Mouse (Mus musculus) frontal cortex, adult (tissue): Measurements from ENCODE around the gene Gprc5b.

Experiments
- ATAC-seq: cut with Nextera tagmentation; 2 replicates; pipeline ENCODE4 v1.9.2; 2017; ENCODE audit warnings: mild to moderate bottlenecking, moderate library complexity, mixed read lengths; ENCODE audit not compliant: low TSS enrichment

Gene Gprc5b

GRCm38 (mm10) chr7:118990282-118990681, 4.7 kb downstream of the Gprc5b start:
- ATAC-seq: peak; percentile 89

GRCm38 (mm10) chr7:118989275-118989856, 5.6 kb downstream of the Gprc5b start:
- ATAC-seq: no peak

- no peak for ATAC-seq
Measured at GRCm38 (mm10) chr7:118986369-118986768, 8.6 kb downstream of the Gprc5b start.

GRCm38 (mm10) chr7:118985786-118986185, 9.2 kb downstream of the Gprc5b start:
- no peak for ATAC-seq

- peak; percentile 53 for ATAC-seq
Measured at GRCm38 (mm10) chr7:118983961-118984360, 11.1 kb downstream of the Gprc5b start.

- no peak for ATAC-seq
Measured at GRCm38 (mm10) chr7:118982586-118982985, 12.4 kb downstream of the Gprc5b start.

- no peak for ATAC-seq
Measured at GRCm38 (mm10) chr7:118981831-118982230, 13.2 kb downstream of the Gprc5b start.

- 0 out of 2 replicates have a peak, but pooled peaks have one; percentile 24 for ATAC-seq
Measured at GRCm38 (mm10) chr7:118981346-118981745, 13.7 kb downstream of the Gprc5b start.

- ATAC-seq: no peak
Measured at GRCm38 (mm10) chr7:118979708-118980107, 15.3 kb downstream of the Gprc5b start.

- ATAC-seq: no peak
Measured at GRCm38 (mm10) chr7:118979121-118979520, 15.9 kb downstream of the Gprc5b start.

GRCm38 (mm10) chr7:118977167-118977543, 17.9 kb downstream of the Gprc5b start:
- no peak for ATAC-seq

- ATAC-seq: peak; percentile 66
Measured at GRCm38 (mm10) chr7:118976414-118977166, 18.4 kb downstream of the Gprc5b start.

- no peak for ATAC-seq
Measured at GRCm38 (mm10) chr7:118975837-118976236, 19.2 kb downstream of the Gprc5b start.

- ATAC-seq: no peak
Measured at GRCm38 (mm10) chr7:118973377-118973776, 21.6 kb downstream of the Gprc5b start.

GRCm38 (mm10) chr7:118972306-118972705, 22.7 kb downstream of the Gprc5b start:
- ATAC-seq: no peak

- no peak for ATAC-seq
Measured at GRCm38 (mm10) chr7:118971499-118971898, 23.5 kb downstream of the Gprc5b start.

GRCm38 (mm10) chr7:118968870-118969269, 26.1 kb downstream of the Gprc5b start:
- no peak for ATAC-seq

GRCm38 (mm10) chr7:118965198-118965597, 29.8 kb downstream of the Gprc5b start:
- peak; percentile 89 for ATAC-seq

- 0 out of 2 replicates have a peak, but pooled peaks have one; percentile 15 for ATAC-seq
Measured at GRCm38 (mm10) chr7:118964777-118965176, 30.2 kb downstream of the Gprc5b start.

- no peak for ATAC-seq
Measured at GRCm38 (mm10) chr7:118959209-118959608, 35.8 kb downstream of the Gprc5b start.

- ATAC-seq: no peak
Measured at GRCm38 (mm10) chr7:118956616-118957246, 38.3 kb downstream of the Gprc5b start.

GRCm38 (mm10) chr7:118954968-118955367, 40.0 kb downstream of the Gprc5b start:
- ATAC-seq: no peak
